In the genomic region with DNA sequence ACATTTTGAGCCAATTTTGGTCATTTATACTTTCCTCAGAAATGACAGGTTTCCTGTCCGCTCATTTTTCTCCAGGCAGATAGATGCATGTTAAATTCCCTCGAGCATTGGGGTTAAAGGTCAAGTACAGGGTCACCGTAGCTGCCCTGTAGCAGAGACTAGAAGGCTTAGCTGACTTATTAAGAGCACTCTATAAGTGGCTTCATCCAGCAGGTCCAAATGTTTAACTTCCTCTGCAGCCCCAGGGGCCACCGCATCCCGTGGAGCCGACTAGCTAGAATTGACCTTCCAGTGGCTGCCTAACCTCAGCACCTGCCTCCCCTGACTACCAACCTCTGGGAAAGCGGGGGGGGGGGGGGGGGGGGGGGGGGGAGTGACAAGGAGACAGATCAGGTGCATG, we compare ENCODE assay signal across 19 mouse cellular contexts.
DNase-seq lines count a peak whose midpoint lies in the region; ATAC-seq lines count a peak whose summit lies in the region.
"Had no signal": no experiment of that assay in that cellular context is flagged by ENCODE, and none has a peak within 500 bp of the region (broad histone marks: within the 10 kb centered on the region; RNA-seq: fewer than 3 reads in every experiment).

No protein-coding gene starts in this region.

- no peak overlapping the region for H3K4me3 ChIP-seq in kidney, embryonic 16.5 days (ENCODE audit: low read length)
- no peak overlapping the region for H3K4me3 ChIP-seq in embryonic facial prominence, embryonic 10.5 days
- H3K4me3 ChIP-seq: embryonic facial prominence, embryonic 12.5 days; forebrain, embryonic 12.5 days; heart, embryonic 13.5 days; hindbrain, embryonic 12.5 days had no signal

- no peaks in the 10 kb centered on the region for H3K36me3 ChIP-seq in kidney, embryonic 16.5 days (ENCODE audit: insufficient read depth, low read length)
- no peaks in the 10 kb centered on the region for H3K36me3 ChIP-seq in embryonic facial prominence, embryonic 10.5 days (replicated peaks)
- H3K36me3 ChIP-seq: embryonic facial prominence, embryonic 12.5 days; forebrain, embryonic 12.5 days; G1E; heart, embryonic 13.5 days; hindbrain, embryonic 12.5 days had no signal

- H3K4me2 ChIP-seq in kidney, embryonic 16.5 days (replicated peaks; ENCODE audit: low read depth, low read length): no peak overlapping the region
- H3K4me2 ChIP-seq: embryonic facial prominence, embryonic 12.5 days; forebrain, embryonic 12.5 days; heart, embryonic 13.5 days; hindbrain, embryonic 12.5 days had no signal

- H3K27ac ChIP-seq in kidney, embryonic 16.5 days (ENCODE audit: low read length): no peak overlapping the region
- H3K27ac ChIP-seq in embryonic facial prominence, embryonic 10.5 days (replicated peaks): no peak overlapping the region
- H3K27ac ChIP-seq: embryonic facial prominence, embryonic 12.5 days; forebrain, embryonic 12.5 days; heart, embryonic 13.5 days; hindbrain, embryonic 12.5 days; hindbrain, postnatal 0 days had no signal

- H3K9ac ChIP-seq in kidney, embryonic 16.5 days (replicated peaks; ENCODE audit: low read length): no peak overlapping the region
- H3K9ac ChIP-seq: embryonic facial prominence, embryonic 12.5 days; forebrain, embryonic 12.5 days; forebrain, postnatal 0 days; heart, embryonic 13.5 days; hindbrain, embryonic 12.5 days had no signal

- H3K4me1 ChIP-seq in kidney, embryonic 16.5 days (ENCODE audit: insufficient read depth, low read length): peaks cover 22% of the 10 kb centered on the region
- peaks cover 52% of the 10 kb centered on the region for H3K4me1 ChIP-seq in embryonic facial prominence, embryonic 10.5 days

- peak; percentile 84 for DNase-seq in heart, adult 11 months
- no peak for DNase-seq in heart, adult 9 months (ENCODE audit: low spot score in 2 of 2)
- DNase-seq in kidney, adult 18-20 months: no peak
- DNase-seq in embryonic facial prominence, embryonic 10.5 days (ENCODE audit: low spot score): peak; percentile 57
- no peak for DNase-seq in urinary bladder, postnatal 36 days (ENCODE audit: low spot score in 2 of 2)
- DNase-seq: adrenal gland, postnatal 10 days; cerebellum, adult 11 months; cerebellum, adult 8-10 months; cerebellum, postnatal 14 days; forebrain, postnatal 0 days; gastrocnemius, postnatal 14 days; heart, postnatal 36 days had no signal

- 10% methylated on average over 6 of the region's 7 CpGs for WGBS in kidney, embryonic 16.5 days
- WGBS in embryonic facial prominence, embryonic 10.5 days: 8% methylated on average over 6 of the region's 7 CpGs

- H3K27me3 ChIP-seq in kidney, embryonic 16.5 days (ENCODE audit: insufficient read depth, low read length): no peaks in the 10 kb centered on the region
- H3K27me3 ChIP-seq in embryonic facial prominence, embryonic 10.5 days (replicated peaks; ENCODE audit: low read depth, poor library complexity, severe bottlenecking): peaks cover 4% of the 10 kb centered on the region; the same call in 1 of the 2 replicates
- H3K27me3 ChIP-seq: embryonic facial prominence, embryonic 12.5 days; forebrain, embryonic 12.5 days; heart, embryonic 13.5 days; hindbrain, embryonic 12.5 days had no signal

- ATAC-seq in kidney, embryonic 16.5 days (ENCODE audit: low FRiP score, low TSS enrichment): 0 out of 2 replicates have a peak, but pooled peaks have one; percentile 39
- ATAC-seq: forebrain, postnatal 0 days; hindbrain, postnatal 0 days had no signal

- no peaks in the 10 kb centered on the region for H3K9me3 ChIP-seq in kidney, embryonic 16.5 days (ENCODE audit: low read length)
- H3K9me3 ChIP-seq in embryonic facial prominence, embryonic 10.5 days: no peaks in the 10 kb centered on the region
- H3K9me3 ChIP-seq: embryonic facial prominence, embryonic 12.5 days; forebrain, embryonic 12.5 days; G1E; heart, embryonic 13.5 days; hindbrain, embryonic 12.5 days had no signal

Comparison
In these comparisons a context has a peak if more than half of its experiments do, and no peak if none do; other contexts are left out.
1. DNase-seq: peak in heart, adult 11 months (single experiment) and embryonic facial prominence, embryonic 10.5 days (single experiment); none in heart, adult 9 months (0 of 2), kidney, adult 18-20 months (single experiment) and urinary bladder, postnatal 36 days (0 of 2).